Mouse (Mus musculus) liver, postnatal 0 days (tissue): Measurements from ENCODE around the gene Coro6. TPM values are rescaled to one million over a fixed set of nuclear protein-coding genes. Genes with fewer than 3 reads are reported as not detected.
A peak's percentile ranks its signal among the peaks of the same experiment; 100 is the strongest.

Experiments used
- ATAC-seq: fragments of 200-750 bp; cut with Nextera tagmentation; 2 replicates; pipeline ENCODE4 v1.8.0; 2017; ENCODE audit warnings: mild to moderate bottlenecking, moderate library complexity
- DNase-seq: peaks from one replicate; pipeline ENCODE4 v3.0.0-alpha.2; 2016
- H3K27ac ChIP-seq: fragments of 300-500 bp; sonication (generic); 2 replicates; pipeline ENCODE4 v1.5.1; 2014; ENCODE audit warnings: antibody characterized with exemption, moderate library complexity, mild to moderate bottlenecking, low read depth
- H3K27me3 ChIP-seq: fragments of 300-500 bp; sonication (generic); 2 replicates; pipeline ENCODE4 v1.6.1; 2014; ENCODE audit warnings: low read length, control low read depth, mixed read lengths; ENCODE audit not compliant: insufficient read depth
- H3K36me3 ChIP-seq: fragments of 300-500 bp; sonication (generic); replicated peaks from 2 replicates; pipeline ENCODE4 v1.6.1; 2014; ENCODE audit warnings: mild to moderate bottlenecking, control low read depth, low read length, moderate library complexity, mixed read lengths; ENCODE audit not compliant: insufficient read depth
- H3K4me1 ChIP-seq: fragments of 300-500 bp; sonication (generic); 2 replicates; pipeline ENCODE4 v1.6.1; 2014; ENCODE audit warnings: antibody characterized with exemption, mild to moderate bottlenecking, control low read depth; ENCODE audit not compliant: insufficient read depth
- H3K4me2 ChIP-seq: fragments of 300-500 bp; sonication (generic); 2 replicates; pipeline ENCODE4 v1.6.1; 2014; ENCODE audit warnings: low read depth, mild to moderate bottlenecking, low read length, moderate library complexity, mixed read lengths
- H3K4me3 ChIP-seq: fragments of 300-500 bp; sonication (generic); 2 replicates; pipeline ENCODE4 v1.5.1; 2014; ENCODE audit warnings: low read depth, low read length
- H3K9ac ChIP-seq: fragments of 300-500 bp; sonication (generic); replicated peaks from 2 replicates; pipeline ENCODE4 v1.6.1; 2014; ENCODE audit warnings: mild to moderate bottlenecking, moderate library complexity
- H3K9me3 ChIP-seq: fragments of 300-500 bp; sonication (generic); 2 replicates; pipeline ENCODE4 v1.6.1; 2016; ENCODE audit warnings: mild to moderate bottlenecking, control low read depth, low read length, mixed read lengths
- CTCF ChIP-seq: sonication (generic); IDR thresholded peaks from 2 replicates; pipeline ENCODE4 v1.5.1; 2016; ENCODE audit warnings: antibody characterized with exemption, low read depth
- EP300 ChIP-seq: IDR thresholded peaks from 2 replicates; pipeline ENCODE4 v1.6.1; 2016; ENCODE audit warnings: antibody characterized with exemption, low read depth, mild to moderate bottlenecking
- WGBS: fragments of 180-500 bp; shearing (Covaris S2); extraction: QIAGEN DNeasy Blood & Tissue Kit; methylation state at CpG from one replicate; pipeline ENCODE4 v1.1.7; 2014; ENCODE audit not compliant: insufficient replicate concordance; 5-methylcytosine and 5-hydroxymethylcytosine counted together
- polyA plus RNA-seq: library from polyadenylated mRNA; unstranded; fragments of >200 nt; fragmentation: Nextera tagmentation; extraction: Ambion mirVana; gene quantifications from 2 replicates; pipeline ENCODE4 v1.2.1, GENCODE M21; 2015

Gene Coro6
- 0.05 and 0.38 TPM in 2 replicates for polyA plus RNA-seq

GRCm38 (mm10) chr11:77462283-77463100 lies at the start of gene Coro6:
TSS of gene Coro6 (plus strand) at chr11:77462411.
- Histone ChIP-seq H3K9me3 (no peaks in the 10 kb centered on the region), H3K27ac (no peak within 1 kb of the TSS), H3K4me2 (peak within 1 kb of the TSS; percentile 91), H3K9ac (peak within 1 kb of the TSS; percentile 30; the same call in 1 of the 2 replicates), H3K27me3 (peaks cover 63% of the 10 kb centered on the region), H3K36me3 (no peaks in the 10 kb centered on the region), H3K4me1 (peaks cover 16% of the 10 kb centered on the region), H3K4me3 (peak within 1 kb of the TSS; percentile 53)
- under 1% methylated on average over 66 of the region's 73 CpGs for WGBS
- TF ChIP-seq EP300 (no peak), CTCF (no peak)
- peak; percentile 70 for ATAC-seq
- peak; percentile 82 for DNase-seq

GRCm38 (mm10) chr11:77414141-77414839 lies 47.9 kb upstream of the Coro6 start:
- Histone ChIP-seq H3K27ac (no peak overlapping the region), H3K4me2 (no peak overlapping the region), H3K4me1 (0 out of 2 replicates have a peak, but pooled peaks cover 10% of the 10 kb centered on the region), H3K4me3 (no peak overlapping the region), H3K36me3 (no peaks in the 10 kb centered on the region), H3K27me3 (no peaks in the 10 kb centered on the region), H3K9me3 (no peaks in the 10 kb centered on the region), H3K9ac (no peak overlapping the region)
- ATAC-seq, result no peak
- DNase-seq, result no peak
- TF ChIP-seq EP300, result no peak; the same call in 1 of the 2 replicates
- TF ChIP-seq CTCF, result no peak
- 68% methylated on average over 2 of the region's 2 CpGs for WGBS

DNA sequence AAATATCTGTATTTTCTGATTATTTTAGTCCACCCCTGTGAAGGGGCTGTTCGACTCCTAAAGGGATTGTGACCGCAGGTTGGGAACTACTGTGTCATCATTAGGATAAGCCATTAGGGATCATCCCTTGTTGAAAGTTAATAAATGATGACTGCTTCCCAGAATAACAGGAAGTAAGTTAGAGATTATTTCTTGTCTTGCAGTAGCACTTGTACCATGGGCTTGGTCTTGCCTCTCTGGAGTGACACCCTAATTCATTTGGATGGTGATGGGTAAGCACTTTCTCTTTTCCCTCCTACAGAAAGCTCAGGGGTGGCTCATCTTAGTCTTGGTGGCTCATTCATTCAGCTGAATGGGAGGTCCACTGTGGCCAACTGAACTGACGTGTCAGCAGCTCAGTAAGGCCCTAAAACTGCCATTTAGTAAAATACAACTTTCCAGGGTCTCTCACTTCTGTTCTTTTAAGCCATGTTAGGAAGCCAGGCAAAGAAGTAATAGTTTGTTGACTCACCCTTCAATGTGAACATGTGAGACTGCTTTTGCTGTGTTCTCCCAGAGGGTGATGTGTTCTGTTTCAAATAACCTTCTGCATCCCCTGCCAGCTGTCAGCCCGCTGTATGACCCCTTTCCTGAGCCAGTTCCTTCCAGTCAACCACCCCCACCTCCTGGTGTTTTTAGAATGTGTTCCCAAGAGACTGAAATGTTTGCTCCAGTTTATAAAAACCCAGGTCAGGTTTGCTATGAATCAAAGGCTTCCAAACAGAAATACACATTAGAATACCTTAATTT lies 45.8 kb upstream of the Coro6 start:
- peak; percentile 35; the same call in 1 of the 2 replicates for ATAC-seq
- H3K27me3 ChIP-seq, result no peaks in the 10 kb centered on the region
- no peak overlapping the region for H3K9ac ChIP-seq
- TF ChIP-seq EP300, result no peak
- TF ChIP-seq CTCF, result no peak
- H3K4me1 ChIP-seq, result 0 out of 2 replicates have a peak, but pooled peaks cover 5% of the 10 kb centered on the region
- H3K9me3 ChIP-seq, result no peaks in the 10 kb centered on the region
- 79% methylated on average over 4 of the region's 4 CpGs for WGBS
- no peak overlapping the region for H3K4me3 ChIP-seq
- no peak overlapping the region for H3K27ac ChIP-seq
- H3K36me3 ChIP-seq, result peaks cover 4% of the 10 kb centered on the region; the same call in 1 of the 2 replicates
- no peak for DNase-seq
- H3K4me2 ChIP-seq, result no peak overlapping the region

DNA sequence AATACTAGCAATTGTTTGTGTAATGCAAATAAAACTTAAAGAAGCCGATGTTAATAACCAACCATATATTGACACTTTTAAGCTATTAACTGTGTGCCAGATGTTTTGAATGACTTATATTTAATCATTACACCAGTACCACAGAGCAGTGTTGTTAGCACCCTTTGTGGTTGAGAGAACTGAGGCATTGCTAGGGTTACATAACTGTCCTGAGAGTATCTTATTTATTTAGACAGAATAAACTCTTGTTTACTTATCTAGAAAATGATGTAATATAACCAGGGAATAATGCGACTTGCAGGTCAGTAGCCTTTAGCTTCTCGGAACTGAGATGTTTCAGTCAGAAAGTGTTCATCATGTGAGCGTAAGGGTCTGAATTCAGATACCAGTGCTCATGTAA lies 44.2 kb upstream of the Coro6 start:
- Histone ChIP-seq H3K4me2 (no peak overlapping the region), H3K9me3 (no peaks in the 10 kb centered on the region), H3K4me3 (no peak overlapping the region), H3K27me3 (no peaks in the 10 kb centered on the region), H3K36me3 (peaks cover 13% of the 10 kb centered on the region), H3K4me1 (0 out of 2 replicates have a peak, but pooled peaks cover 5% of the 10 kb centered on the region), H3K9ac (no peak overlapping the region), H3K27ac (no peak overlapping the region)
- ATAC-seq (peak; percentile 61), DNase-seq (no peak)
- no peak for TF ChIP-seq CTCF
- TF ChIP-seq EP300, result no peak
- 72% methylated on average over 4 of the region's 4 CpGs for WGBS

- ATAC-seq (peak; percentile 96), DNase-seq (peak; percentile 23)
- H3K36me3 ChIP-seq, result peaks cover 23% of the 10 kb centered on the region
- H3K9ac ChIP-seq, result no peak overlapping the region
- H3K27me3 ChIP-seq, result no peaks in the 10 kb centered on the region
- H3K4me3 ChIP-seq, result no peak overlapping the region
- H3K9me3 ChIP-seq, result no peaks in the 10 kb centered on the region
- H3K27ac ChIP-seq, result 0 out of 2 replicates have a peak overlapping the region, but pooled peaks have one; percentile 9
- 39% methylated on average over 4 of the region's 4 CpGs for WGBS
- H3K4me2 ChIP-seq, result no peak overlapping the region
- TF ChIP-seq EP300, result peak; percentile 40; the same call in 1 of the 2 replicates
- no peak for TF ChIP-seq CTCF
- no peaks in the 10 kb centered on the region for H3K4me1 ChIP-seq
Observed at GRCm38 (mm10) chr11:77423175-77423859, 38.9 kb upstream of the Coro6 start.
